Mouse (Mus musculus): ENCODE measurements around the gene Tsc22d1. TPM values are rescaled to one million over a fixed set of nuclear protein-coding genes. Genes with fewer than 3 reads are reported as not detected.

Gene Tsc22d1
- polyA plus RNA-seq (2012; rRNA removed), result 395 and 459 TPM in 2 replicates

GRCm38 (mm10) chr14:76414862-76415780 is at the start of gene Tsc22d1:
TSS of gene Tsc22d1 (plus strand) at chr14:76414961.

GRCm38 (mm10) chr14:76556852-76557208 is 142.1 kb downstream of the Tsc22d1 start, which contains the start of gene Serp2:
TSS of gene Serp2 (minus strand) at chr14:76556889.

Other genes with a start within 250 kb of the Tsc22d1 start
- gene Serp2, start 141.9 kb downstream of the Tsc22d1 start, polyA plus RNA-seq (2012; rRNA removed), result 30.4 and 49.2 TPM in 2 replicates

Measured in central nervous system, embryonic 11.5 days (tissue).